Mouse (Mus musculus) C2C12 (cell line): Measurements from ENCODE around the gene Cdk15.

Source experiments
- CEBPB ChIP-seq: IDR thresholded peaks from one replicate; pipeline ENCODE4 v1.6.1; 2011; ENCODE audit warnings: low read depth, mild to moderate bottlenecking, control low read depth, moderate library complexity
- CTCF ChIP-seq: IDR thresholded peaks from one replicate; pipeline ENCODE4 v1.5.1; 2011; ENCODE audit not compliant: control insufficient read depth, insufficient read depth, insufficient read length
- MAX ChIP-seq: IDR thresholded peaks from one replicate; pipeline ENCODE4 v1.6.1; 2011; ENCODE audit warnings: mild to moderate bottlenecking, control low read depth
- MYOD1 ChIP-seq: IDR thresholded peaks from one replicate; pipeline ENCODE4 v1.6.1; 2011; ENCODE audit warnings: low read depth; ENCODE audit not compliant: control insufficient read depth, insufficient read length
- MYOG ChIP-seq: IDR thresholded peaks from one replicate; pipeline ENCODE4 v1.6.1; 2011; ENCODE audit not compliant: control insufficient read depth, insufficient read length; ENCODE audit errors: extremely low read depth

- TF ChIP-seq CTCF: no peak
- TF ChIP-seq MYOD1: no peak
- TF ChIP-seq MYOG: no peak
- TF ChIP-seq MAX: no peak
- no peak for TF ChIP-seq CEBPB
Measured at GRCm38 (mm10) chr1:59326854-59327395, 70.2 kb downstream of the Cdk15 start.
